Mouse (Mus musculus) midbrain, embryonic 11.5 days (tissue): ENCODE measurements around the gene Trim65. TPM values are rescaled to one million over a fixed set of nuclear protein-coding genes. Genes with fewer than 3 reads are reported as not detected.

Source experiments
- ATAC-seq: fragments of 200-750 bp; cut with Nextera tagmentation; 2 replicates; pipeline ENCODE4 v1.8.0; 2017; ENCODE audit warnings: moderate TSS enrichment, moderate library complexity; ENCODE audit not compliant: low FRiP score
- DNase-seq: peaks from one replicate; pipeline ENCODE4 v3.0.0; 2015; ENCODE audit warnings: low spot score; ENCODE audit errors: missing footprints
- H3K27ac ChIP-seq: fragments of 300-500 bp; sonication (generic); 2 replicates; pipeline ENCODE4 v1.5.1; 2014; ENCODE audit warnings: low read depth, low read length
- H3K27me3 ChIP-seq: fragments of 300-500 bp; sonication (generic); 2 replicates; pipeline ENCODE4 v1.6.1; 2014; ENCODE audit warnings: mild to moderate bottlenecking, low read length, moderate library complexity, mixed read lengths; ENCODE audit not compliant: control insufficient read depth, insufficient read depth
- H3K36me3 ChIP-seq: fragments of 300-500 bp; sonication (generic); 2 replicates; pipeline ENCODE4 v1.6.1; 2014; ENCODE audit warnings: mild to moderate bottlenecking, low read length, moderate library complexity, mixed read lengths; ENCODE audit not compliant: control insufficient read depth, insufficient read depth
- H3K4me1 ChIP-seq: fragments of 300-500 bp; sonication (generic); 2 replicates; pipeline ENCODE4 v1.6.1; 2014; ENCODE audit warnings: low read length; ENCODE audit not compliant: control insufficient read depth, insufficient read depth
- H3K4me2 ChIP-seq: fragments of 300-500 bp; sonication (generic); 2 replicates; pipeline ENCODE4 v1.6.1; 2014; ENCODE audit warnings: mild to moderate bottlenecking, moderate library complexity
- H3K4me3 ChIP-seq: fragments of 300-500 bp; sonication (generic); 2 replicates; pipeline ENCODE4 v1.5.1; 2014; ENCODE audit warnings: low read depth, low read length
- H3K9ac ChIP-seq: fragments of 300-500 bp; sonication (generic); 2 replicates; pipeline ENCODE4 v1.6.1; 2014; ENCODE audit warnings: low read length
- H3K9me3 ChIP-seq: fragments of 300-500 bp; sonication (generic); 2 replicates; pipeline ENCODE4 v1.6.1; 2016; ENCODE audit warnings: low read length; ENCODE audit not compliant: control insufficient read depth
- WGBS: fragments of 180-500 bp; shearing (Covaris S2); extraction: QIAGEN DNeasy Blood & Tissue Kit; methylation state at CpG from one replicate; pipeline ENCODE4 v1.1.7; 2014; 5-methylcytosine and 5-hydroxymethylcytosine counted together
- polyA plus RNA-seq: library from polyadenylated mRNA; unstranded; fragments of >200 nt; fragmentation: Nextera tagmentation; extraction: Ambion mirVana; gene quantifications from 2 replicates; pipeline ENCODE4 v1.2.1, GENCODE M21; 2014

The Trim65 gene
- polyA plus RNA-seq, 1 experiment from 2014 or later = 1.3 TPM

DNA sequence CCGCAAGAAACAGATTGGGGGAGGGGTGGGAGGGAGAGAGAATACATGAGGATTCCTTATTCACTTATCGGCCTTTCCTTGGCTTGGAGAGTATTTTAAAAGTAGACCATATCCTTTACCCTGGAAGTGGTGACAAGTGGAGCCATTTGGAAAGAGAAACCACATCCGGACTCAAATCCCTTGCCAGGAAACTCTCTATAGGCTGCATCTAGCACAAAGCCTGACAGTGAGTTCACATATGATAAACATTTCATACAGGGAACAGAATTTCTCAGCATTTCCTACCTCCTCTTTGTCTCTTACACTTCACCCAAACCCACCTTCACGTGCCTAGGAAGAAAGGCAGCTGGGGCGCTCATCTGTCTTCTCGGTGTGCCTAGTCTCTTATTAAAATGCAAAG, 36.3 kb upstream of the Trim65 start:
- no peak for ATAC-seq
- H3K4me3 ChIP-seq = peak overlapping the region; percentile 63
- WGBS = 11% methylated on average over 6 of the region's 6 CpGs
- H3K27ac ChIP-seq = peak overlapping the region; percentile 74
- no peaks in the 10 kb centered on the region for H3K27me3 ChIP-seq
- peak overlapping the region; percentile 78 for H3K9ac ChIP-seq
- peak; percentile 91 for DNase-seq
- H3K4me1 ChIP-seq = peaks cover 14% of the 10 kb centered on the region; the same call in 1 of the 2 replicates
- H3K9me3 ChIP-seq = no peaks in the 10 kb centered on the region
- peaks cover 3% of the 10 kb centered on the region; the same call in 1 of the 2 replicates for H3K36me3 ChIP-seq
- peak overlapping the region; percentile 84 for H3K4me2 ChIP-seq

DNA sequence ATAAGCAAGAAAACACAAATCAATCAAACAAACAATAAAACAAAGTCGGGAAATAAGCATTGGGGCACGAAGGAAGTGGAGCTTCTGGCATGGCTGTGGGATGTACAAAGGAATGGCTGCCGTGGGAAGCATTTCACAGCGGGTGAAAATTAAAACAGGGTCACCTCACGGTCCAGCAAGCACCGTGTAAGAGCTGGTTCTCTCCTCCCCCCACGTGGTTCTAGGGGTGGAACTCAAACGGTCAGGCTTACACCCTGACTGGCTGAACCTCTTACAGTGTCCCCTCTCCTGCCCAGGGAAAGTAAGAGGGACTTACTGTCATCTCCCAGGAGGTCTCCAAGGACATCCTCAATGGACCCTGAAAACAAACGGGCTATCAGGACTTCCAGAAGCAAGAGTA, 32.1 kb upstream of the Trim65 start:
- DNase-seq = no peak
- Histone ChIP-seq H3K27ac (no peak overlapping the region), H3K9ac (no peak overlapping the region), H3K4me1 (peaks cover 9% of the 10 kb centered on the region; the same call in 1 of the 2 replicates), H3K4me2 (no peak overlapping the region), H3K36me3 (peaks cover 9% of the 10 kb centered on the region), H3K9me3 (no peaks in the 10 kb centered on the region), H3K4me3 (no peak overlapping the region), H3K27me3 (no peaks in the 10 kb centered on the region)
- 37% methylated on average over 9 of the region's 9 CpGs for WGBS
- ATAC-seq = no peak

DNA sequence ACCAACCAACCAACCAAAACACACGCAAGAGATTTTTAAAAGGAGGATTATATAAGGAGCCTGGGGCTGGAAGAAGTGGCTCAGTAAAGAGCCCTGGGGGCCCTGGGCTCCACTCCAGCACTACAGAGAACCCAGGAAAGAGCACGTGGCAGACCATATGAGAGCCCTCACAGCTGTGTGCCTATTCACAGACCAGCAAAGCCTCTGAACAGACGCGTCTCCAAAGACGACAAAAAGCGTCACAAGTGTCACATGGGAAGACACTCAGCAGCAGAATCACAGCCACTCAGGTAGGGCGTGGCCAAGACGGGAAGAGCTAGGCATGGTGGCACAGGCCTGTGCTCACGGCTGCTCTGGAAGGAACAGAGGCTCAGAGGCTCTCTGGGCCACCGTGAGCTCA, 31.2 kb upstream of the Trim65 start:
- Histone ChIP-seq H3K9ac (no peak overlapping the region), H3K4me3 (no peak overlapping the region), H3K4me2 (no peak overlapping the region), H3K9me3 (no peaks in the 10 kb centered on the region), H3K4me1 (peaks cover 8% of the 10 kb centered on the region; the same call in 1 of the 2 replicates), H3K27ac (no peak overlapping the region), H3K36me3 (peaks cover 11% of the 10 kb centered on the region), H3K27me3 (no peaks in the 10 kb centered on the region)
- DNase-seq (no peak), ATAC-seq (no peak)
- 83% methylated on average over 10 of the region's 10 CpGs for WGBS

DNA sequence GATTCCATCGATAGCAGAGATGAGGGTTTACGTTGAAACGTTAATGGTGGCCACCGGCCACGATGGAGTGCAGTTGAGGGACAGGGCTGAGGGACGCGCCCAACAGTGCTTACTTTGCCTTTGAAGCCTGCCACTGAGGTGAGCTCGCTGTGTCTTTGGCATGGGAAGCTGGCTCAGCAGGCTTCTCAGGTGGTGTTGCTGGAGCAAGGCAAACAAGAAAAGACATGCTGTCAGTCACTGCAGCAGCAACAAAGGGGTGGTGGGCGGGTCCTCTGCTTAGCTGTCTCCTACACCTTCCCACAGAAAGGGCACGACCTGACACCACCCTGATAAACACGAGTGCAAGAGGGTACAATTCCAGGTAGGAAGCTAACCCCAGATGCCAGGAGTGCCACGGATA, 30.4 kb upstream of the Trim65 start:
- no peaks in the 10 kb centered on the region for H3K9me3 ChIP-seq

DNA sequence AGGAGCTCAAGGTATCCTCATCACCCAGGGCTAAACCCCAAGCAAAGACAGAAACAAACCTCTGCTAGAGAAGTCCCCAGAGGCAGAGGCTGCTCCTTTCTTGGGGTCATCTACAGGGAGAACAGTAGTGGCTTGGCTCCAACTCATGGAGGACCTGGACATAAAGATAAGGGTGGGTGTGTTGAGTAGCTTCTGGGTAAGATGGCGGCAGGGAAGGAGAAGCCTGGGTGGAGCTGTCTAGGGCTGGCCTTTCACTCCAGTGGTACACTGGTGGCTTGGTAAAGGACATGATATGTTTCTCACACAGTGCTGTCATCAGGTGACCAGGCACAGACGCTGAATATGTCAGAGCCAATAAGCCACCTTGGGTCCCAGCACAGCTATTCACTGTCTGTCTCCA, 20.0 kb upstream of the Trim65 start:
- Histone ChIP-seq H3K9ac (no peak overlapping the region), H3K4me3 (no peak overlapping the region), H3K4me1 (no peaks in the 10 kb centered on the region), H3K36me3 (peaks cover 31% of the 10 kb centered on the region), H3K4me2 (no peak overlapping the region), H3K27me3 (no peaks in the 10 kb centered on the region), H3K27ac (no peak overlapping the region), H3K9me3 (no peaks in the 10 kb centered on the region)
- no peak for DNase-seq
- WGBS = 94% methylated on average over 2 of the region's 2 CpGs
- ATAC-seq = no peak

More for the DNA sequence above, 30.4 kb upstream of the Trim65 start:
- 72% methylated on average over 12 of the region's 12 CpGs for WGBS
- Histone ChIP-seq H3K27ac (no peak overlapping the region), H3K4me2 (no peak overlapping the region), H3K4me1 (0 out of 2 replicates have a peak, but pooled peaks cover 2% of the 10 kb centered on the region), H3K27me3 (no peaks in the 10 kb centered on the region), H3K36me3 (peaks cover 11% of the 10 kb centered on the region), H3K4me3 (no peak overlapping the region), H3K9ac (no peak overlapping the region)
- DNase-seq (no peak), ATAC-seq (no peak)

DNA sequence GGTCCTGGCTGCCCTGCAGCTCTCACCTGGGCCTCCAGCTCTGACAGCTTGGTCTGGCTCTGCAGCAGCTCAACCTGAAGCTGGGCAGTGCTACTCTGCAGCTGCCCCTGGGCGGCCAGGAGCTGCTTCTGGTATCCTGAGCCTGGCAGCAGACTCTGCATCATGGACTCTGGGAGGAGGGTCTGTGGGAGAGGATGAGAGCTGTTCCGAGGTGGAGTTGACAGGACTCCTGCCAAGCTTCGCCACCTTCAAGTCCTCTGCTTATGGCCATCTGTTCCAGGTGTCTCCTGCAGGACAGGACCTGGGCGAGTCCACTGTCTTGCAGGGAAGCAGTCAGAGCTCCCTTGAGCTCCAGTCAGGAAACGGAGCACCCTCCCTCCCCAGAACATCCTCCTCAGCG, 18.4 kb upstream of the Trim65 start:
- no peak overlapping the region for H3K9ac ChIP-seq
- peaks cover 31% of the 10 kb centered on the region for H3K36me3 ChIP-seq
- H3K4me3 ChIP-seq = no peak overlapping the region
- no peak overlapping the region for H3K27ac ChIP-seq
- H3K4me2 ChIP-seq = no peak overlapping the region
- ATAC-seq (no peak), DNase-seq (no peak)
- H3K9me3 ChIP-seq = no peaks in the 10 kb centered on the region
- H3K4me1 ChIP-seq = no peaks in the 10 kb centered on the region
- H3K27me3 ChIP-seq = no peaks in the 10 kb centered on the region
- WGBS = 79% methylated on average over 6 of the region's 6 CpGs

DNA sequence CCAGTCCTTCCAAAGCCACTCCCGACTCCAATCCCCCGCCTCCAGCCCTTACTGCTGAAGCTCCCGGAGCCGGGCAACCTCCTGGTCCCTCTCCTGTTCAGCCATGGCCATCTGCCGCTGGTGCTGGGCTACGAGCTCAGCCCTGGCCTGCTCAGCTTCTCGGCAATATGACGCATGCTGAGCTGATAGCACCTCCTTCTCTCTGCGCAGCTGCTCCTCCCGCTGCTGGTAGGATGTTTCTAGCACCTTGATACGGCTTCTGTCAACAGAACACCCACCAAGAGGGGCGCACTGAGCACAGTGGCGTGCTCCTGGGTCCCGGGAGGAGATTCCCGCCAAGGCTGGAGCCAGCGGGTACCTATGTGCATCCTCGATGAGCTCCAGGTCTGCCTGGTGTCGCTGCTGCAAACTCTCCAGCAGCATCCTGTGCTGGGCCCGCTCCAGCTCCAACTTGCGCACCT, 17.9 kb upstream of the Trim65 start:
- Histone ChIP-seq H3K9ac (no peak overlapping the region), H3K9me3 (no peaks in the 10 kb centered on the region), H3K27me3 (no peaks in the 10 kb centered on the region), H3K4me1 (no peaks in the 10 kb centered on the region), H3K27ac (no peak overlapping the region), H3K4me3 (no peak overlapping the region), H3K4me2 (no peak overlapping the region), H3K36me3 (peaks cover 27% of the 10 kb centered on the region)
- WGBS = 69% methylated on average over 20 of the region's 20 CpGs
- ATAC-seq (no peak), DNase-seq (no peak)

DNA sequence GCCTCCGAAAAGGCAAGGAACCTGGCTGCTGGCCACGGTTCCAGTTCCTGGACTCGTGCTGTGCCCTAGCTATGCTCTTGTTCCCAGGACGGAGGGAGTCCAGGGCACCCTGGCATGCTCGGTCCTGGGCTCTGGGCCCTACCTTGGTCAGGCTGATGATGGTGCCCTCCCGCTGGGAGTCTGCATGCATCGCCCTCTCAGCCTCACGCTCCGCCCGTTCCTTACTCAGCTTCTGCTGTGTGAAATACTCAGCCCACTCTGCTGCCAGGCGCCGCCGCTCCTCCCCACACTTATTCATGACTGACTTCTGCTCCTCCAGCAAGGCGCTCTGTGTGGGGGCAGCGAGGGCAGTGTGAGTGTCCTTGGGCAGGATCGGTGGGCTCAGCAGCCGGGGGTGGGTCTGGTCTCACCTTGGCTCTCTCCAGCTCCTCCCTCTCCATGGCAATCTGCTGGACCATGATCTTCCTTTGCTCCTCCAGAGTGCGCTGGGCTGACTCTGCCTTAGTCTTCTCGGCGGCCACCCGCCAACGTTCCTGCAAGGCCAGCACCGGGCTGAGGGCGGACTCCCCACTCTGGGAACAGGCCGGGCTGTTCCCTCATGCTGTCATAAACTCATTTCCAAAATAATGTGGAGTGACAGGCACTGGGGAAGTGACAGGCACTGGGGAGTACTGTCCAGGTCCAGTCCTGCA, 15.5 kb upstream of the Trim65 start:
- H3K4me3 ChIP-seq = no peak overlapping the region
- H3K36me3 ChIP-seq = peaks cover 31% of the 10 kb centered on the region
- H3K4me2 ChIP-seq = no peak overlapping the region
- H3K27me3 ChIP-seq = no peaks in the 10 kb centered on the region
- H3K9me3 ChIP-seq = no peaks in the 10 kb centered on the region
- no peaks in the 10 kb centered on the region for H3K4me1 ChIP-seq
- no peak overlapping the region for H3K27ac ChIP-seq
- DNase-seq (no peak), ATAC-seq (no peak)
- WGBS = 78% methylated on average over 25 of the region's 25 CpGs
- H3K9ac ChIP-seq = no peak overlapping the region

DNA sequence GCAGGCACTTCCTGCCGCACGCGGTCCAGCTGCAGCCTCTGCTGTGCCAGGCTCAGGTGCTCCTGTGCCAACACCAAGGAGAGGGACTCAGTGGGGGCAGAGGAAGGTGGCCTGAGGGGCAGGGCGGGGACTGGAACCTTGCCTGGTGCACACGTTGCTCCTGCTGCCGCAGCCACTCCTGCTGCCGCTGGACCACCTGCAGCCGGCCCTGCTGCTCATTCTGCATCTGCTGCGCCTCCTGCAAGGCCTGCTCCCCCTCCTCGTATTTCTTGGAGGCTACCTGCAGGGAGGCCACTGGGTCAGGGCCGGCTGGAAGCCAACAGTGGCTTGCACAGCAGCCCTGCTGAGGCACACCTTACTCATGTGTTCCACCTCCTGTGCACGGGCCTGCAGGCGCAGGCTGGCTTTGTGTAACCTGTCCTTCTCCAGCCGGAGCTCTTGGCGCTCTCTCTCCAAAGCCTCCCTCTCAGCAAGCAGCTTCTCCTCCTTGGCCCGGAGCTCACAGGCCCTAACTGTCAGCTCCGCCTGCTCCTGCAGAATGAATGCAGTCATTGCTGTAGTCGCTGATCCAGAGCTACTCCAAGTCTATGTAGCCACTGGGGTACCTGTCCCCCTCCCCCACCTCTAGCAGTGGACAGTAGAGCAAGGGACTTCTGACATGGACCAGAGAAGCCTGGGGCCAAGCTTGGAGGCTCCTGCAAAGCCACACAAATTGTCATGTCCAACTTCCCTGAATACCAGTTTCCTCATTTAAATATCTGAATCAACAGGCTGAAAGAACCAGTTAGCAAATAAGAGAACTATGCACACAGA, 14.8 kb upstream of the Trim65 start:
- no peak overlapping the region for H3K9ac ChIP-seq
- H3K27ac ChIP-seq = no peak overlapping the region
- no peaks in the 10 kb centered on the region for H3K27me3 ChIP-seq
- ATAC-seq (no peak), DNase-seq (no peak)
- H3K4me1 ChIP-seq = no peaks in the 10 kb centered on the region
- 49% methylated on average over 18 of the region's 18 CpGs for WGBS
- H3K4me2 ChIP-seq = no peak overlapping the region
- no peaks in the 10 kb centered on the region for H3K9me3 ChIP-seq
- peaks cover 25% of the 10 kb centered on the region for H3K36me3 ChIP-seq
- H3K4me3 ChIP-seq = no peak overlapping the region
